Mouse (Mus musculus): ENCODE measurements around the gene Nfix. TPM values are rescaled to one million over a fixed set of nuclear protein-coding genes. Genes with fewer than 3 reads are reported as not detected.

Gene Nfix
- total and polyA plus RNA-seq, 2 experiments from 2014 or later, result 92.5 to 123 TPM

DNA sequence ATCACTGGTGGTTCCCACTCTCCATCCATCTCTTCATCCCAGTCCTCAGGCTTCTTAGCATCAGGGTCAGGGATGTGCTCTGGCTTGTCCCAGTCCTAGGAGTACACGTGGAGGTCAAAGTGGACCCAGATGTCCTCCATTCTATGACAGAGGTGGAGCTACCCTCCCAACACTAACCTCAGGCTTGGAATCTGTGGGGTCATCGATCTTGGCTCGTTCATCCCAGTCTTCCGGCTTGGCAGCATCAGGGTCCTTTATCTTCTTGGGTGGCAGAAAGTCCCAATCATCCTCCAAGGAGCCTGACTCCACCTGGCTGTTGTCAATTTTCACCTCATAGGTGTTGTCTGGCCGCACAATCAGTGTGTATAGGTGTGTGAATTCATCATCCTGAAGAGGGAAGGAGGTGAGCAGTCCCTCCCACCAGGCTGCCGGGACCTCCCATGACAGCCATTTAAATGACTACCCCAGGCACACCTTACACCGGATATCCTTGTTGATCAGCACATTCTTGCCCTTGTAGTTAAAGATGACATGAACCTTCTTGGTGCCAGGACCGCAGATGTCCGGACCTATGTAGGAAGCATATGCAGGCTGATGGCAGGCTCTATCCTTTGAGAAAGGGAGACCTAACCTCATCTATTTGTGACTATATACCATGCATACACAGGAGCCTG is 44.4 kb upstream of the Nfix start:
- no peak overlapping the region for H3K27ac ChIP-seq
- no peak for TF ChIP-seq CTCF (IDR thresholded peaks at IDR 0.05; ENCODE audit: low read depth)
- ATAC-seq (no peak), DNase-seq (ENCODE audit: low spot score) (no peak)
- peak overlapping the region; percentile 89 for H3K4me2 ChIP-seq (ENCODE audit: low read depth, low read length)
- H3K4me3 ChIP-seq (ENCODE audit: low read length), result peak overlapping the region; percentile 94
- peaks cover 41% of the 10 kb centered on the region for H3K36me3 ChIP-seq (ENCODE audit: insufficient read depth, low read length)
- peak overlapping the region; percentile 92; the same call in 1 of the 2 replicates for H3K9ac ChIP-seq (replicated peaks; ENCODE audit: low read length)
- H3K4me1 ChIP-seq (ENCODE audit: insufficient read depth, low read length), result peaks cover 10% of the 10 kb centered on the region
- no peaks in the 10 kb centered on the region for H3K27me3 ChIP-seq (ENCODE audit: insufficient read depth, low read length)
- 89% methylated on average over 9 of the region's 9 CpGs for WGBS
- H3K9me3 ChIP-seq (ENCODE audit: low read length), result no peaks in the 10 kb centered on the region

- ATAC-seq (no peak), DNase-seq (ENCODE audit: low spot score) (no peak)
- no peak overlapping the region for H3K4me3 ChIP-seq (ENCODE audit: low read length)
- no peak overlapping the region for H3K9ac ChIP-seq (replicated peaks; ENCODE audit: low read length)
- WGBS, result 74% methylated on average over 1 of the region's 1 CpGs
- H3K4me1 ChIP-seq (ENCODE audit: insufficient read depth, low read length), result peaks cover 13% of the 10 kb centered on the region
- no peaks in the 10 kb centered on the region for H3K27me3 ChIP-seq (ENCODE audit: insufficient read depth, low read length)
- TF ChIP-seq CTCF (IDR thresholded peaks at IDR 0.05; ENCODE audit: low read depth), result no peak
- H3K9me3 ChIP-seq (ENCODE audit: low read length), result no peaks in the 10 kb centered on the region
- no peak overlapping the region for H3K4me2 ChIP-seq (ENCODE audit: low read depth, low read length)
- H3K27ac ChIP-seq, result peak overlapping the region; percentile 94; the same call in 1 of the 2 replicates
- peaks cover 60% of the 10 kb centered on the region for H3K36me3 ChIP-seq (ENCODE audit: insufficient read depth, low read length)
Observed at GRCm38 (mm10) chr8:84841514-84841913, 41.4 kb upstream of the Nfix start.

GRCm38 (mm10) chr8:84840248-84840999 is 40.3 kb upstream of the Nfix start, which contains the start of gene Rad23a:
Rad23a (minus strand) TSS chr8:84840665.
- Histone ChIP-seq H3K4me3 (ENCODE audit: low read length) (peak within 1 kb of the TSS; percentile 81), H3K27me3 (ENCODE audit: insufficient read depth, low read length) (no peaks in the 10 kb centered on the region), H3K4me1 (ENCODE audit: insufficient read depth, low read length) (peaks cover 12% of the 10 kb centered on the region), H3K4me2 (ENCODE audit: low read depth, low read length) (peak within 1 kb of the TSS; percentile 84), H3K27ac (peak within 1 kb of the TSS; percentile 94), H3K36me3 (ENCODE audit: insufficient read depth, low read length) (peaks cover 60% of the 10 kb centered on the region), H3K9me3 (ENCODE audit: low read length) (no peaks in the 10 kb centered on the region), H3K9ac (replicated peaks; ENCODE audit: low read length) (peak within 1 kb of the TSS; percentile 85)
- ATAC-seq, result peak; percentile 97
- TF ChIP-seq CTCF (IDR thresholded peaks at IDR 0.05; ENCODE audit: low read depth), result no peak
- peak; percentile 98 for DNase-seq (ENCODE audit: low spot score)
- WGBS, result under 1% methylated on average over 47 of the region's 55 CpGs

DNA sequence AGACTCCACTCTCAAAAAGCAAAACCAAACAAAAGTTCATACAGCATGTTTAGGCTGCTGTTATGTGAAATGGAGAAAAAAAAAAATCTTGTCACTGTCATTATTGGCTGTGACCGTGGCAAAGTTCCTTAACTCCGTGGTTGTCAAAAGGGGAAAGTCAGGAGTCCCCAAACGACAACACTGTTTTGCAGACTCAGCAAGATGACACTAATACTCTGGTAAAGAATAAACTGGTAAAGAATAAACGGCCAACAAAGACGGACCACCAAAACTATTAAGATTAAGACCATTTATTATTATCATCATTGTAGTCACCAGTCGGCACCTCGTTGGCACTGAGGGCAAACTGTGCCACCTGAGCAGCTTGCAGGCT is 39.7 kb upstream of the Nfix start:
- no peaks in the 10 kb centered on the region for H3K27me3 ChIP-seq (ENCODE audit: insufficient read depth, low read length)
- no peaks in the 10 kb centered on the region for H3K9me3 ChIP-seq (ENCODE audit: low read length)
- WGBS, result 4% methylated on average over 7 of the region's 7 CpGs

GRCm38 (mm10) chr8:84839411-84839810 is 39.3 kb upstream of the Nfix start:
- peak overlapping the region; percentile 81 for H3K4me3 ChIP-seq (ENCODE audit: low read length)
- no peak for DNase-seq (ENCODE audit: low spot score)
- TF ChIP-seq CTCF (IDR thresholded peaks at IDR 0.05; ENCODE audit: low read depth), result no peak
- ATAC-seq, result no peak
- H3K4me1 ChIP-seq (ENCODE audit: insufficient read depth, low read length), result peaks cover 4% of the 10 kb centered on the region; the same call in 1 of the 2 replicates
- H3K27ac ChIP-seq, result peak overlapping the region; percentile 94; the same call in 1 of the 2 replicates
- no peaks in the 10 kb centered on the region for H3K27me3 ChIP-seq (ENCODE audit: insufficient read depth, low read length)
- H3K9ac ChIP-seq (replicated peaks; ENCODE audit: low read length), result peak overlapping the region; percentile 85; the same call in 1 of the 2 replicates
- peak overlapping the region; percentile 84 for H3K4me2 ChIP-seq (ENCODE audit: low read depth, low read length)
- H3K9me3 ChIP-seq (ENCODE audit: low read length), result no peaks in the 10 kb centered on the region
- 93% methylated on average over 2 of the region's 2 CpGs for WGBS
- peaks cover 60% of the 10 kb centered on the region for H3K36me3 ChIP-seq (ENCODE audit: insufficient read depth, low read length)

More for the DNA sequence above, 39.7 kb upstream of the Nfix start:
- ATAC-seq (no peak), DNase-seq (ENCODE audit: low spot score) (no peak)
- Histone ChIP-seq H3K27ac (peak overlapping the region; percentile 94), H3K4me2 (ENCODE audit: low read depth, low read length) (peak overlapping the region; percentile 84), H3K36me3 (ENCODE audit: insufficient read depth, low read length) (peaks cover 60% of the 10 kb centered on the region), H3K9ac (replicated peaks; ENCODE audit: low read length) (peak overlapping the region; percentile 85), H3K4me3 (ENCODE audit: low read length) (peak overlapping the region; percentile 81), H3K4me1 (ENCODE audit: insufficient read depth, low read length) (peaks cover 7% of the 10 kb centered on the region)
- no peak for TF ChIP-seq CTCF (IDR thresholded peaks at IDR 0.05; ENCODE audit: low read depth)

DNA sequence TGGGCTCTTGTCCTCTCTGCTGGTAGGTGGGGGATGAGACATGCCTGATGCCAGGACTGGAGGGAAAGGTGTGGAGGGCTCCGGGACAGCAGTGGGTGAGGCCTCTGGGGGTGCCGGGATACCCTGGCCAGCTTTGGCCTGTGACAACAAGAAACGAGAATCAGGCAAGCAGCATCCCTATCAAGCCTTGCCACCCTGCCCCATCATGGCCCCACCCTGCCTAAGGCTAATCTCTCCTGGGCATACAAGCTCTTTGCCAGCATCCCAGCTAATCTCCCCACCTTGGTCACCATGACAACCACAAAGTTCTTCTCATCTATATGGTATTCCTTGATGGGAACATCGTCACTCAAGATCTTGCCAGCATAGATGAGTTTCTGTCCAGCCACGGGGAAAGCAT is 38.4 kb upstream of the Nfix start:
- peaks cover 54% of the 10 kb centered on the region for H3K36me3 ChIP-seq (ENCODE audit: insufficient read depth, low read length)
- H3K4me3 ChIP-seq (ENCODE audit: low read length), result no peak overlapping the region
- 83% methylated on average over 5 of the region's 5 CpGs for WGBS

More for the DNA sequence above, 38.4 kb upstream of the Nfix start:
- ATAC-seq, result no peak
- TF ChIP-seq CTCF (IDR thresholded peaks at IDR 0.05; ENCODE audit: low read depth), result no peak
- Histone ChIP-seq H3K27me3 (ENCODE audit: insufficient read depth, low read length) (no peaks in the 10 kb centered on the region), H3K4me2 (ENCODE audit: low read depth, low read length) (no peak overlapping the region), H3K9me3 (ENCODE audit: low read length) (no peaks in the 10 kb centered on the region), H3K9ac (replicated peaks; ENCODE audit: low read length) (no peak overlapping the region), H3K27ac (no peak overlapping the region), H3K4me1 (ENCODE audit: insufficient read depth, low read length) (peaks cover 10% of the 10 kb centered on the region; the same call in 1 of the 2 replicates)
- DNase-seq (ENCODE audit: low spot score), result no peak

All from hindbrain, postnatal 0 days (tissue).